Mouse (Mus musculus): Measurements from ENCODE around the gene Olfr1507.

GRCm38 (mm10) chr14:52524952-52525351 is 29.4 kb upstream of the Olfr1507 start:
- TF ChIP-seq POLR2A (IDR thresholded peaks at IDR 0.05; ENCODE audit: borderline replicate concordance, control insufficient read depth, low read depth, low read length): no peak
- TF ChIP-seq CTCF (IDR thresholded peaks at IDR 0.05; ENCODE audit: control insufficient read depth, insufficient read depth, low read length): no peak

All from bone marrow, adult 2 months (tissue).